Mouse (Mus musculus): ENCODE measurements around the gene Cox10. TPM values are rescaled to one million over a fixed set of nuclear protein-coding genes. Genes with fewer than 3 reads are reported as not detected.

Gene Cox10
- polyA plus RNA-seq, 1 experiment from 2014 or later = 22.7 TPM

DNA sequence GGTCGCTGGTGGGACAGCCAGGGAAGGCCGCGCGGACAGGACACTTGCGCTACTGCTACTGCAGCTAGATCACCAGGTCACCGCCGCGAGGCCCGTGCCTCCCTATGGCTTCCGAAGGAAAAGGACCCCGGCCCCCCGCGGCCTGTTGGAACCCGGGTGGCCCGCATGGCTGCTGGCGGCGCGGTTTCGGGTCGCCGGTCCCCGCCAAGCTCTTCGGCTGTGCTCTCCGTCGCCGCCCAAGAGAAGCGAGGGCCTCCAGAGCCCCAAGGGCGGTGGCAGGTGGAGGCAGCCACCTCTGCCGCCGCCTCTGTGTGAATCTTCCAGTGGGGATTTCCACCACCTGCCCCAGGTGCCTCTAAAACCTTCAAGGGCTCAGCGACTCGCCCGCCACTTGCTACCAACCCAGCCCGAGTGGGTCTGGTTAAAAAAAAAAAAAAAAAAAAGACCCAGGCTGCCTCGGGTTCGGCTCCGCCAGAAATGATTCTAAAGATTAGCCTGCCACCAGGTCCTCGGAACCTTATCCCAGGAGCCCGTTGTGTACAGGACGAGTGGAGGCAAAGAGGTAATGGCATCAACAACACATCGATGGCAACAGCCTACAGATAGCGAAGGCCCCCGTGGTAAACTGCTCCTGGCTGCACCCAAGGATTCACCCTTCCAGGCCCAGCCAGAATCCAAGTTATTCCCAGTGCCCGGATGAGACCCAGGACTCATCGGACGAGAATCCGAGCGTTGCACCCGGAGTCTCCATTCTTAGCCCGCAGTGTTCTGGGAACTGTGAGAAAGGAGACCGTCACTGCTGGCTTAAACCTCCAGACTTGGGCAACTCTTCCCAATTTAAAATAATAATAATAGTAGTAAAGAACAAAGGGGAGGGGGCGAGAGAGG lies 159.8 kb downstream of the Cox10 start:
- Histone ChIP-seq H3K9me3 (no peaks in the 10 kb centered on the region), H3K36me3 (no peaks in the 10 kb centered on the region), H3K4me3 (peak overlapping the region; percentile 73), H3K9ac (peak overlapping the region; percentile 84), H3K4me1 (replicated peaks) (peaks cover 74% of the 10 kb centered on the region), H3K27me3 (peaks cover 48% of the 10 kb centered on the region), H3K4me2 (peak overlapping the region; percentile 89), H3K27ac (replicated peaks) (peak overlapping the region; percentile 57; the same call in 1 of the 2 replicates)
- ATAC-seq (ENCODE audit: low read depth) = no peak
- WGBS = under 1% methylated on average over 52 of the region's 52 CpGs

DNA sequence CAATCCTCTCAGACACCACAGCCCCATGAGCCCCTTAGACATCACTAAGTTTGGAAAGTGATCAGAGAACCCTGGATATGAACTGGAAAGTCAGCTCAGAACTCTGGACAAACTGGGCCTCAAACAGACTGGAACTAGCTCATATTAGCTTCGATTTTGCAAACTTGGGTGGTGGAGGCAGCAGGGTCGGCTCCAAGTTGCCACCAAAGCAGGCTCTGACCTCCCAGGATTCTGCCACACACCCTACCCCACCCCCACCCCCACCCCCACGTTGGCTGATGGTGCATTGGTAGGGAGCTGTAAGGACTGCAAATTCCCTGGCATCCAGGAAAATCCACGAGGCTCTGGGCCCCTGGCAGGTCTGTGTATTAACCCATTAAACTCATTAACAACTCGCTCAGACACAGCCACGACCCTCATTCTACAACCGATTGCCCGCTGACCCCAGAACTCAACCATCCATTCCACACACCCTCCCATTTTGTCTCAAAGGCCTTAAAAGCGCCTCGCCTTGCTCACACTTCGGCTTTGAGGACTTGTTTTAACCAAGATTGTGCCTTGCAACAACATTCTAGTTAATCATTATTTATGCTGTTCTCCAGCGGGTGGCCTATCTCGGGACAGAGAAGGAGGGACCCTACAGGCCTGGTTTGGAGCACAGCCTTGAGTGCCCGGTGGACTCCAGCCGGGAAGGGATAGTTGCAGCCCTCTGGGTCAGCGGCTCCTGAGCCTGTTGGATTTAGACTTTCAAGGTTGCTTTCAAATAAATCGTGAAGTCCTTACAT lies 160.8 kb downstream of the Cox10 start:
- 13% methylated on average over 17 of the region's 17 CpGs for WGBS
- H3K9ac ChIP-seq = peak overlapping the region; percentile 84
- H3K36me3 ChIP-seq = no peaks in the 10 kb centered on the region
- H3K4me2 ChIP-seq = peak overlapping the region; percentile 89
- no peaks in the 10 kb centered on the region for H3K9me3 ChIP-seq
- 0 out of 2 replicates have a peak overlapping the region, but pooled peaks have one; percentile 1 for H3K27ac ChIP-seq (replicated peaks)
- ATAC-seq (ENCODE audit: low read depth) = no peak
- H3K4me1 ChIP-seq (replicated peaks) = peaks cover 74% of the 10 kb centered on the region
- H3K4me3 ChIP-seq = peak overlapping the region; percentile 73
- H3K27me3 ChIP-seq = peaks cover 39% of the 10 kb centered on the region

DNA sequence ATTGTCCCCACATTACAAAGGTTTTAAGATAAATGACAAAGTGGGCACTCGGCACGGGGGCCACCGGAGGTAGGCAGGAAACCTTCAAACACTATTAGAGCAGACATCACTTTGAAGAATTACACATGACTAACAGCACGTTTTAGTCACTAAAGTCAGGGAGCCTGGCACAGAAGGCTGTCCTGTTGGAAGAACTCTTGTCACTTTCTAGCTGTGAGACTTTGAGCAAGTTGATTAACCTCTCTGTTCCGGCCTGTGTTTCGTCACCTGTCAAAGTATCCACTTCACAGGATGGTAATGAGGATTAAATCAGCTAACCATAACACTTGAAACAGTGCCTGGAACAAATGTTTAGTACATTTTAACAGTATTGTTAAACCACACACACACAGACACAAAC lies 161.7 kb downstream of the Cox10 start:
- ATAC-seq (ENCODE audit: low read depth) = no peak
- H3K4me3 ChIP-seq = peak overlapping the region; percentile 18
- peaks cover 67% of the 10 kb centered on the region for H3K4me1 ChIP-seq (replicated peaks)
- no peak overlapping the region for H3K27ac ChIP-seq (replicated peaks)
- no peaks in the 10 kb centered on the region for H3K9me3 ChIP-seq
- H3K4me2 ChIP-seq = peak overlapping the region; percentile 89
- H3K36me3 ChIP-seq = no peaks in the 10 kb centered on the region
- 13% methylated on average over 6 of the region's 6 CpGs for WGBS
- H3K9ac ChIP-seq = no peak overlapping the region
- H3K27me3 ChIP-seq = peaks cover 34% of the 10 kb centered on the region

DNA sequence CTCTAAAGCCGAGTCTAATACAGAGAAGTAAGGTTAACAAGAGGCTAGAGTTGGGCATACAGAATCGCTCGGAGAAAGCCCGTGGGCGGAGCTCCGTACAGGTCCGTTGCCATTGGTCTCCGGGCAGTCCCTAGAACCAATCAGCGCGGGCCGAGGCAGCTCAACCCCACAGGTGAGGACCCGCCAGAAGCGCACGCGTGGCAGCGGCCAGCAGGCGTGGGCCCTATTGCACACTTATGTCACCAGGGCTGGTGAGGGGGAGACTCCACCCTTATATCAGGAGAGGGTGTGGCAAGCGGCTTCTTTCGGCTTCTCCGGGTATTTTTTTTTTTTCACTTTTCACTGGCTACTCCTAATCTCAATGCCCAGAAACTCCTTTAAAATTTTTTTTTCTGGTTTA lies 164.9 kb downstream of the Cox10 start:
- H3K9me3 ChIP-seq = no peaks in the 10 kb centered on the region
- WGBS = 2% methylated on average over 20 of the region's 20 CpGs
- H3K4me2 ChIP-seq = peak overlapping the region; percentile 63
- H3K27me3 ChIP-seq = peaks cover 30% of the 10 kb centered on the region
- H3K27ac ChIP-seq (replicated peaks) = no peak overlapping the region
- ATAC-seq (ENCODE audit: low read depth) = peak; percentile 96
- 0 out of 2 replicates have a peak overlapping the region, but pooled peaks have one; percentile 38 for H3K9ac ChIP-seq
- peaks cover 56% of the 10 kb centered on the region for H3K4me1 ChIP-seq (replicated peaks)
- H3K36me3 ChIP-seq = no peaks in the 10 kb centered on the region
- peak overlapping the region; percentile 33 for H3K4me3 ChIP-seq

DNA sequence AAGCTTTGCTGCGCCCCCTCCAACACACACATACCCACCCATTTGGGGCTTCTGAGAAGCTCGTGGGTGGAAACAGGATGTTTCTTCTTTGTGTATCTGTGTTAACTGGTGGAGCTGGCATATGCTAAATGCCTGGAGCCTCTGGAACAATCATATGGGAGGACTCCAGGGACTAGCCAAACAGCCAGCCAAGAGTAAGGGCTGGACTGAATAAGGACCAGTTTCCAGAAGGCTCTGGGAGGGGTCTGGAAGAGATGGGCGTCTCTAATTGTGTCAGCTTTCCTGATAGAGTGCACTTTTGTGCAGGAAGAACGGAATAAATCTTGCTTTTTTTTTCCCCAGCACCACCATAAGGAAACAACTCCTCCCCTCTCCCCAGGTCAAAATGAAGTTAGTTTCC lies 165.3 kb downstream of the Cox10 start:
- H3K27me3 ChIP-seq = peaks cover 30% of the 10 kb centered on the region
- no peaks in the 10 kb centered on the region for H3K36me3 ChIP-seq
- peak overlapping the region; percentile 63 for H3K4me2 ChIP-seq
- 15% methylated on average over 4 of the region's 4 CpGs for WGBS
- peak; percentile 73 for ATAC-seq (ENCODE audit: low read depth)
- H3K9me3 ChIP-seq = no peaks in the 10 kb centered on the region
- H3K4me1 ChIP-seq (replicated peaks) = peaks cover 52% of the 10 kb centered on the region
- H3K9ac ChIP-seq = 0 out of 2 replicates have a peak overlapping the region, but pooled peaks have one; percentile 10
- no peak overlapping the region; the same call in 1 of the 2 replicates for H3K27ac ChIP-seq (replicated peaks)
- peak overlapping the region; percentile 33 for H3K4me3 ChIP-seq

Other genes starting within 250 kb of the Cox10 start
- 7.3 and 9.4 TPM in 2 replicates for gene Hs3st3b1, start 157.2 kb downstream of the Cox10 start, polyA plus RNA-seq (2015; fragmentation: Nextera tagmentation; extraction: Ambion mirVana)

All from neural tube, embryonic 13.5 days (tissue).